Mouse (Mus musculus): ENCODE results near the gene Vgf. TPM values are rescaled to one million over a fixed set of nuclear protein-coding genes. Genes with fewer than 3 reads are reported as not detected.

Vgf gene
- polyA plus RNA-seq, 1 experiment: 0.84 TPM

DNA sequence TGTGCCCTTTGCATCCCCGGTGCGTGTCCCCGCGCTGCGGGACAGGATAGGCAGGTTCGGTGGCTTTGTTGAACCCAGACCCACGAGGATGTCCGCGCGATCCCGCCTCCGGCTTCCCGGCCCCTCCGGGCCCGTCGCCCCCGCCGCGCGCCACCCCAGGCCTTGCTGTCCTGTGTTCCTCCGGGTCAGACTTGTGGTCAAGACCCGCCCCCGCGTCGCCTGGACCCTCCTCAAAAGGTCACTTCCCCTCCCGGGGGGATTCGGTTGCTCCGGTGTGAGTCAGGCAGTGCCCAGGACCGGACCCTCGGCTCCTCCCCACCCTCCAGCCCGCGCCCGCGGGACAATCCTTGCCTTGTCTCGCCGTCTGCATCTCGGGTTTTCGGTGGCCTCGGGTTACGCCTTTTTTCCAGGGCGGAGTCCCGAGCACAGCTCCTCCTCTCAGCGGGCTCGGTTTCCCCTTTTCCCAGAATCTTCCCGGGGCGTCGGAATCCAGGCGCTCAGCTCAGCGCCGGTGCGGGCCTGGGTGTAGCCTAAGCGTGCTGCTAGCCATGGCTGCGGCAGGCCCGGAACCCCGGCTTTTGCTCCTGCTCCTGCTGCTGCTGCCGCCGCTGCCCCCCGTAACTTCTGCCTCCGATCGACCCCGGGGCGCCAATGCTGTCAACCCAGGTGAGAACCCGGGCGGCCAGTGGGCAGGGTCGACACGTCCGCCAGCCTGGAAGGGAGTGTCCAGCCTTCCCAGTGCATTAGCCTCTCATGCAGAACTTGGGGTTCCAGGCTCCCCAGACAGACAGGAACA is 38.9 kb upstream of the Vgf start:
- no peaks in the 10 kb centered on the region for H3K27me3 ChIP-seq (ENCODE audit: control insufficient read depth, insufficient read depth, low read length)
- TF ChIP-seq POLR2A (IDR thresholded peaks at IDR 0.05; ENCODE audit: control insufficient read depth, low read depth, low read length): no peak
- no peak for TF ChIP-seq CTCF (IDR thresholded peaks at IDR 0.05; ENCODE audit: control insufficient read depth, insufficient read depth, insufficient replicate concordance, low read depth, low read length)
- H3K4me1 ChIP-seq (ENCODE audit: control insufficient read depth, insufficient read depth, low read length): peaks cover 15% of the 10 kb centered on the region
- no peaks in the 10 kb centered on the region; the same call in 1 of the 2 replicates for H3K36me3 ChIP-seq (ENCODE audit: control insufficient read depth, insufficient read depth, low read length)
- peak overlapping the region; percentile 51 for H3K27ac ChIP-seq (ENCODE audit: control insufficient read depth, insufficient read depth, low read depth, low read length)
- peak overlapping the region; percentile 94 for H3K4me3 ChIP-seq (ENCODE audit: control insufficient read depth, low read depth, low read length)

DNA sequence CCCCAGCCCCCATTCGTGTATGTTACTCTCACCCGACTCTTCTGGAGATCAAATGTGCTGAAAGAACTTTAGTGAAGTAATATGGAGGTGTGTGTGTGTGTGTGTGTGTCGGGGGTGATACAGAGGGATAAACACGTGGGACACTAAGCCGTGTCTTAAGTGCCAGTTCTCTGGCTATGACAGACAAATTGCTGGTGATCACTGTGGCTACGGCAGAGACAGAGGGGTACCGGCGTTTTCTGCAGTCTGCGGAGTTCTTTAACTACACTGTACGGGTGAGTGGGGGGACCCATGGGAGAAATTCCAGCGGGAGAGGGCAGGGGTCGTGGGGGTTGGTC is 38.3 kb upstream of the Vgf start, which contains the start of gene Znhit1:
Gene Znhit1 (minus strand): TSS at position 88 of the 338 bp plus-strand sequence.
- Histone ChIP-seq H3K27ac (ENCODE audit: control insufficient read depth, insufficient read depth, low read depth, low read length) (peak within 1 kb of the TSS; percentile 51), H3K27me3 (ENCODE audit: control insufficient read depth, insufficient read depth, low read length) (no peaks in the 10 kb centered on the region), H3K4me3 (ENCODE audit: control insufficient read depth, low read depth, low read length) (peak within 1 kb of the TSS; percentile 94), H3K36me3 (ENCODE audit: control insufficient read depth, insufficient read depth, low read length) (no peaks in the 10 kb centered on the region; the same call in 1 of the 2 replicates), H3K4me1 (ENCODE audit: control insufficient read depth, insufficient read depth, low read length) (peaks cover 14% of the 10 kb centered on the region)
- TF ChIP-seq CTCF (IDR thresholded peaks at IDR 0.05; ENCODE audit: control insufficient read depth, insufficient read depth, insufficient replicate concordance, low read depth, low read length) (no peak), POLR2A (IDR thresholded peaks at IDR 0.05; ENCODE audit: control insufficient read depth, low read depth, low read length) (no peak)

DNA sequence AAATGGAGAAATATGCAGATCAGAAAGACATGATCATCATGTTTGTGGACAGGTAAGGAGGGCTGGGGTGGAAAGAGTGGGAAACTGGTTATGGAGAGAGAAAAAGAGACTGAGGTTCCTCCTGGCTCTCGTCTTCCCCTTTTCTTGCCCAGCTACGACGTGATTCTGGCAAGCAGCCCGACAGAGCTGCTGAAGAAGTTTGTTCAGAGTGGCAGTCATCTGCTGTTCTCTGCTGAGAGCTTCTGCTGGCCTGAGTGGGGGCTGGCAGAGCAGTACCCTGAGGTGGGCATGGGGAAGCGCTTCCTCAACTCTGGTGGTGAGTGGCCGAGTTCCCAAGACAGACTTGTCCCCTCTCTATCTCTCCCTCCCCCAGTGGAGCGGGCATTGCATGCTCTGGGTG is 37.8 kb upstream of the Vgf start:
- H3K4me1 ChIP-seq (ENCODE audit: control insufficient read depth, insufficient read depth, low read length): peaks cover 14% of the 10 kb centered on the region
- no peaks in the 10 kb centered on the region for H3K27me3 ChIP-seq (ENCODE audit: control insufficient read depth, insufficient read depth, low read length)
- H3K4me3 ChIP-seq (ENCODE audit: control insufficient read depth, low read depth, low read length): no peak overlapping the region
- no peak for TF ChIP-seq CTCF (IDR thresholded peaks at IDR 0.05; ENCODE audit: control insufficient read depth, insufficient read depth, insufficient replicate concordance, low read depth, low read length)
- TF ChIP-seq POLR2A (IDR thresholded peaks at IDR 0.05; ENCODE audit: control insufficient read depth, low read depth, low read length): no peak
- H3K27ac ChIP-seq (ENCODE audit: control insufficient read depth, insufficient read depth, low read depth, low read length): no peak overlapping the region
- no peaks in the 10 kb centered on the region; the same call in 1 of the 2 replicates for H3K36me3 ChIP-seq (ENCODE audit: control insufficient read depth, insufficient read depth, low read length)

DNA sequence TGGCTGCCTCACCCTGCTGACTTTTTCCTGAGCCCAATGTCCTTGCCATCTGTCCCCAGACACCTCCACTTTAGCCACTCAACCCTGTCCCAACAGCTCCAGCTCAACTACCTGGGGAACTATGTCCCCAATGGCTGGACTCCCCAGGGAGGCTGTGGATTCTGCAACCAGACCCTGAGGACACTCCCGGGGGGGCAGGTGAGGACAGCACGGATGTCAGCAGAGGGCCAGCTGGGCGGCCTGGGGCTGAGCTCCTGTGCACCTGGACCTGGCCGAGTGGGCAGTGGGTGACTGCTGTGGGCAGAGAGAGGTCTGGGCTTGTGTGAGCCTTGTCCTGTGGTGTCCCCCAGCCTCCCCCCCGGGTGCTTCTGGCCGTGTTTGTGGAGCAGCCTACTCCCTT is 36.4 kb upstream of the Vgf start:
- Histone ChIP-seq H3K27me3 (ENCODE audit: control insufficient read depth, insufficient read depth, low read length) (no peaks in the 10 kb centered on the region), H3K27ac (ENCODE audit: control insufficient read depth, insufficient read depth, low read depth, low read length) (no peak overlapping the region), H3K4me3 (ENCODE audit: control insufficient read depth, low read depth, low read length) (no peak overlapping the region), H3K36me3 (ENCODE audit: control insufficient read depth, insufficient read depth, low read length) (no peaks in the 10 kb centered on the region), H3K4me1 (ENCODE audit: control insufficient read depth, insufficient read depth, low read length) (peaks cover 14% of the 10 kb centered on the region)
- TF ChIP-seq CTCF (IDR thresholded peaks at IDR 0.05; ENCODE audit: control insufficient read depth, insufficient read depth, insufficient replicate concordance, low read depth, low read length) (no peak), POLR2A (IDR thresholded peaks at IDR 0.05; ENCODE audit: control insufficient read depth, low read depth, low read length) (no peak; the same call in 1 of the 2 replicates)

DNA sequence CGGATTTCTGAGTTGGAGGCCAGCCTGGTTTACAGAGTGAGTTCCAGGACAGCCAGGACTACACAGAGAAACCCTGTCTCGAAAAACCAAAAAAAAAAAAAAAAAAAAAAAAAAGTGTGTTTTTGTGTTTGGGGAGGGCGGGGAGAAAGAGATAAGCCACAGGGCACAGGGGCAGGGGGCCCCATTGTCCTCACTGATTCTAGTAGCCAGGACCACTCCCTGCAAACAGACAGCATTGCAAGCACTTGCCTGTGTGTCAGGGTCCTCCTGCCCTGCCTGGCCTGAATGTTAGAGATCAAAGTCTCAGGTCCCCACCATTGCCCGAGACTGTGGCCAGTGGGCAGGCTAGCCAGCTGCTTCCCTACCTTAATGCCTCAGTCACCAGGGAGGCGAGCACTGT is 26.7 kb upstream of the Vgf start:
- no peaks in the 10 kb centered on the region for H3K27me3 ChIP-seq (ENCODE audit: control insufficient read depth, insufficient read depth, low read length)
- TF ChIP-seq CTCF (IDR thresholded peaks at IDR 0.05; ENCODE audit: control insufficient read depth, insufficient read depth, insufficient replicate concordance, low read depth, low read length) (no peak), POLR2A (IDR thresholded peaks at IDR 0.05; ENCODE audit: control insufficient read depth, low read depth, low read length) (no peak)
- H3K27ac ChIP-seq (ENCODE audit: control insufficient read depth, insufficient read depth, low read depth, low read length): no peak overlapping the region

DNA sequence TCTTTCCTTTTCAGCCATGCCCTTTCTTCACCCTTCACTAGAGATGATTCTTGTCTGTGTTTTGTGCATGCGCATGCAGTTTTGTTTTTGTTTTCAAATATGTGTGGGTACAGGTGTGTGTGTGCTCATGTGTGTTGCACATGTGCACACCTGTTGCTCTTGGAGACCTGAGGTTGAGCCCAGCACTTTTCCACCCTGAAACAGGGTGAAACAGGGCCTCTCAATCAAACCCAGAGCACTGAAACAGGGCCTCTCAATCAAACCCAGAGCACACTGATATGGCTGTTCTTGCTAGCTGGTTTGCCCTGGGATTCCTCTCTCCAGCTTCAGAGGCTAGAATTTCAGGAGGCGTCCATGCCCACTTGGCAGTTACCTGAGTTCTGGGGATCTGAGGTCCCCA is 25.6 kb upstream of the Vgf start:
- TF ChIP-seq CTCF (IDR thresholded peaks at IDR 0.05; ENCODE audit: control insufficient read depth, insufficient read depth, insufficient replicate concordance, low read depth, low read length): no peak
- Histone ChIP-seq H3K36me3 (ENCODE audit: control insufficient read depth, insufficient read depth, low read length) (no peaks in the 10 kb centered on the region), H3K27ac (ENCODE audit: control insufficient read depth, insufficient read depth, low read depth, low read length) (no peak overlapping the region), H3K27me3 (ENCODE audit: control insufficient read depth, insufficient read depth, low read length) (no peaks in the 10 kb centered on the region), H3K4me1 (ENCODE audit: control insufficient read depth, insufficient read depth, low read length) (peaks cover 3% of the 10 kb centered on the region; the same call in 1 of the 2 replicates), H3K4me3 (ENCODE audit: control insufficient read depth, low read depth, low read length) (no peak overlapping the region)

More for the DNA sequence above, 26.7 kb upstream of the Vgf start:
- Histone ChIP-seq H3K4me3 (ENCODE audit: control insufficient read depth, low read depth, low read length) (no peak overlapping the region), H3K4me1 (ENCODE audit: control insufficient read depth, insufficient read depth, low read length) (peaks cover 3% of the 10 kb centered on the region; the same call in 1 of the 2 replicates), H3K36me3 (ENCODE audit: control insufficient read depth, insufficient read depth, low read length) (no peaks in the 10 kb centered on the region; the same call in 1 of the 2 replicates)

DNA sequence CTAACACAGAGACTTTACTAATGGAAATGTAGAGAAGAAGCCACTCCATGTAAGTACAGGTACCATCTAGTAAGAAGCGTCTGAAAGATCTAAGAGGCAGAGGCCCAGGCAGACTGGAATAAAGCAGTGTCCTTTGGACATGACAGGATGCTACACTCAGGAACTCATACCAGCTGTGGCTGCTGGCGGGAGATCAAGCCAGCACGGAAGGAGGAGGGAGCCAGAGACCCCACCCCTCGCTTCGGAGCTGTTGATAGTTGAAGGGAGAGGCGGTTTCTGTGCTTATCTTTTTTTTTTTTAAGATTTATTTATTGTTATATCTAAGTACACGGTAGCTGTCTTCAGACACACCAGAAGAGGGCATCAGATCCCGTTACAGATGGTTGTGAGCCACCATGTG is 18.9 kb upstream of the Vgf start:
- H3K4me3 ChIP-seq (ENCODE audit: control insufficient read depth, low read depth, low read length): no peak overlapping the region
- TF ChIP-seq CTCF (IDR thresholded peaks at IDR 0.05; ENCODE audit: control insufficient read depth, insufficient read depth, insufficient replicate concordance, low read depth, low read length) (no peak), POLR2A (IDR thresholded peaks at IDR 0.05; ENCODE audit: control insufficient read depth, low read depth, low read length) (no peak)
- no peaks in the 10 kb centered on the region for H3K36me3 ChIP-seq (ENCODE audit: control insufficient read depth, insufficient read depth, low read length)
- no peaks in the 10 kb centered on the region for H3K4me1 ChIP-seq (ENCODE audit: control insufficient read depth, insufficient read depth, low read length)
- no peaks in the 10 kb centered on the region for H3K27me3 ChIP-seq (ENCODE audit: control insufficient read depth, insufficient read depth, low read length)
- no peak overlapping the region for H3K27ac ChIP-seq (ENCODE audit: control insufficient read depth, insufficient read depth, low read depth, low read length)

Data from testis, adult 2 months (tissue).